Mouse (Mus musculus) liver, embryonic 16.5 days (tissue): ENCODE measurements around the gene 4933428G20Rik. TPM values are rescaled to one million over a fixed set of nuclear protein-coding genes. Genes with fewer than 3 reads are reported as not detected.

Experiments
- ATAC-seq: fragments of 200-750 bp; cut with Nextera tagmentation; 2 replicates; pipeline ENCODE4 v1.8.0; 2017; ENCODE audit warnings: low read depth, mild to moderate bottlenecking, moderate number of reproducible peaks, moderate library complexity
- H3K27ac ChIP-seq: fragments of 300-500 bp; sonication (generic); 2 replicates; pipeline ENCODE4 v1.5.1; 2014; ENCODE audit warnings: mild to moderate bottlenecking, low read length
- H3K27me3 ChIP-seq: fragments of 300-500 bp; sonication (generic); 2 replicates; pipeline ENCODE4 v1.6.1; 2014; ENCODE audit warnings: low read depth, low read length, mixed read lengths; ENCODE audit not compliant: control insufficient read depth, insufficient read depth
- H3K36me3 ChIP-seq: fragments of 300-500 bp; sonication (generic); 2 replicates; pipeline ENCODE4 v1.6.1; 2014; ENCODE audit warnings: mild to moderate bottlenecking; ENCODE audit not compliant: control insufficient read depth, insufficient read depth
- H3K4me1 ChIP-seq: fragments of 300-500 bp; sonication (generic); 2 replicates; pipeline ENCODE4 v1.6.1; 2014; ENCODE audit warnings: low read depth, low read length, mixed read lengths; ENCODE audit not compliant: control insufficient read depth
- H3K4me2 ChIP-seq: fragments of 300-500 bp; sonication (generic); 2 replicates; pipeline ENCODE4 v1.6.1; 2014; ENCODE audit warnings: low read depth, low read length, mixed read lengths
- H3K4me3 ChIP-seq: fragments of 300-500 bp; sonication (generic); 2 replicates; pipeline ENCODE4 v1.5.1; 2014; ENCODE audit warnings: low read depth, mild to moderate bottlenecking, low read length
- H3K9ac ChIP-seq: fragments of 300-500 bp; sonication (generic); 2 replicates; pipeline ENCODE4 v1.6.1; 2014; ENCODE audit warnings: low read depth, low read length
- H3K9me3 ChIP-seq: fragments of 300-500 bp; sonication (generic); replicated peaks from 2 replicates; pipeline ENCODE4 v1.6.1; 2016; ENCODE audit warnings: low read length; ENCODE audit not compliant: control insufficient read depth
- WGBS: fragments of 180-500 bp; shearing (Covaris S2); extraction: QIAGEN DNeasy Blood & Tissue Kit; methylation state at CpG from one replicate; pipeline ENCODE4 v1.1.7; 2014; ENCODE audit not compliant: insufficient replicate concordance; 5-methylcytosine and 5-hydroxymethylcytosine counted together
- polyA plus RNA-seq: library from polyadenylated mRNA; unstranded; fragments of >200 nt; fragmentation: Nextera tagmentation; extraction: Ambion mirVana; gene quantifications from 2 replicates; pipeline ENCODE4 v1.2.1, GENCODE M21; 2015

The 4933428G20Rik gene
- polyA plus RNA-seq, 1 experiment from 2014 or later = 0.59 TPM

DNA sequence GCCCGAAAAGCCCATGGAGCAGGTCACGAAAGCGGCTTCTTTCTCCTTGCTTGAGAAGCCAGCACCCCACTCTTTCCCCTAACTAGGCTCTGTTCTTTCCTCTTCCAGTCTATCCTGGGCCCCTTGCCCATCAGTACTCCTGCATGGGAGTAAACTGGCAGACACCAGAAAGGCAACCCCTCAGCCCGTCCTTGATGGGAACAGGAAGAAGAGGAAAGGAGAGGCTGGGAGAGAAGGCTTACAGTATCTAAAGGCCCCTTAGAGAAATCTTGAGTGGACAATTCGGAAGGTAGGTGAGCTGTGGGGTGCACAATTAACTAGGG, 35.1 kb upstream of the 4933428G20Rik start:
- Histone ChIP-seq H3K27ac (no peak overlapping the region), H3K36me3 (no peaks in the 10 kb centered on the region), H3K27me3 (peaks cover 74% of the 10 kb centered on the region), H3K4me2 (no peak overlapping the region), H3K4me1 (peaks cover 13% of the 10 kb centered on the region; the same call in 1 of the 2 replicates), H3K9me3 (no peaks in the 10 kb centered on the region), H3K4me3 (no peak overlapping the region), H3K9ac (no peak overlapping the region)
- no peak for ATAC-seq
- WGBS = 17% methylated on average over 5 of the region's 5 CpGs

DNA sequence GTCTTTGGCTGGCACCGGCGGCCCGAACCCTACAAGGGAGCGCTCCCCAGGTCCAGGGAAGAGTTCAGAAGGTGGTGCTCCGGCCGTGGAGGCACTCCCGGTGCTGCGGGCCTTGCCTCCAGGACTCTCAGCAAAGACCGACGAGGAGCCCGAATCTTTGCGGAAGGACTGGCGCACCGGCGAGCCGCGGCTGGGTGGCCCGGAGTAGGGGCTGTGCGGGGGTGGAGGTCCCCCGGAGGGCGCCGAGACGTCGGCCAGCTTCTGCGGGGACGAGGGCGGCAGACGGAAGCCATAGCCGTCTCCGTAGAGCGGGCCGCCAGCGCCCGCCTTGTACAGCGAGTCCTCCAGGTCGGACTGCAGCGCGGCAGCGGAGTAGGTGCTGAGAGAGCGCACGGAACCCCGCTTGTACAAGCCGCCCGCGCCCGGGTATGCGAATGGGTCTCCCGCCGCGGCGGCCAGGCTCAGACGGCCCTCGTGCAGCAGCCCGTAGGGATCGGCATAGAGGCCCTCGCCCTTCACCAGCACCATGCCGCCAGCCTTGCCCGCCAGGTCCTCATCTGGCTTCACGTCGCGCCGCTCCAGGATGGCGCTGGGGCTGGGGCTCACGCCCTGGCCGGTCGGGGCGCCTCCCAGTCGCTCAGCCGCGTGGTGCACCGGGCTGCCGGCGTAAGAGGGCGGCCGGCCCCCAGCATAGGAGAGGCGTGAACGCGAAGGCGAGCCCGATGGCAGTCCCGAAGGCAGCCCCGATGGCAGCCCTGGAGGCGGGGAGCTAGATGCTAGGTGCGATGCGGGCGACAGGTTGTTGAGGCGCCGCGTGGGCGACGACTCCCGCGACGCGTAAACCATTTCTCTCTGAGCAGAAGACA, 34.5 kb upstream of the 4933428G20Rik start:
- Histone ChIP-seq H3K4me2 (0 out of 2 replicates have a peak overlapping the region, but pooled peaks have one; percentile 3), H3K36me3 (no peaks in the 10 kb centered on the region), H3K9ac (no peak overlapping the region), H3K4me1 (peaks cover 13% of the 10 kb centered on the region; the same call in 1 of the 2 replicates), H3K4me3 (peak overlapping the region; percentile 15; the same call in 1 of the 2 replicates), H3K9me3 (no peaks in the 10 kb centered on the region), H3K27me3 (peaks cover 74% of the 10 kb centered on the region), H3K27ac (no peak overlapping the region)
- ATAC-seq = no peak
- WGBS = 1% methylated on average over 87 of the region's 95 CpGs

GRCm38 (mm10) chr11:97533653-97534052, 33.5 kb upstream of the 4933428G20Rik start:
- WGBS = 21% methylated on average over 7 of the region's 7 CpGs

GRCm38 (mm10) chr11:97532950-97533582, 32.9 kb upstream of the 4933428G20Rik start:
- Histone ChIP-seq H3K36me3 (no peaks in the 10 kb centered on the region), H3K4me1 (peaks cover 13% of the 10 kb centered on the region; the same call in 1 of the 2 replicates), H3K9me3 (no peaks in the 10 kb centered on the region), H3K4me2 (peak overlapping the region; percentile 28), H3K9ac (no peak overlapping the region), H3K27me3 (peaks cover 68% of the 10 kb centered on the region), H3K4me3 (peak overlapping the region; percentile 18; the same call in 1 of the 2 replicates), H3K27ac (no peak overlapping the region)
- no peak for ATAC-seq
- WGBS = 2% methylated on average over 20 of the region's 20 CpGs

More at GRCm38 (mm10) chr11:97533653-97534052, 33.5 kb upstream of the 4933428G20Rik start:
- H3K4me3 ChIP-seq = no peak overlapping the region
- H3K27ac ChIP-seq = no peak overlapping the region
- H3K27me3 ChIP-seq = peaks cover 70% of the 10 kb centered on the region
- peaks cover 13% of the 10 kb centered on the region; the same call in 1 of the 2 replicates for H3K4me1 ChIP-seq
- no peaks in the 10 kb centered on the region for H3K9me3 ChIP-seq
- no peak overlapping the region for H3K4me2 ChIP-seq
- H3K36me3 ChIP-seq = no peaks in the 10 kb centered on the region
- H3K9ac ChIP-seq = no peak overlapping the region
- ATAC-seq = no peak

DNA sequence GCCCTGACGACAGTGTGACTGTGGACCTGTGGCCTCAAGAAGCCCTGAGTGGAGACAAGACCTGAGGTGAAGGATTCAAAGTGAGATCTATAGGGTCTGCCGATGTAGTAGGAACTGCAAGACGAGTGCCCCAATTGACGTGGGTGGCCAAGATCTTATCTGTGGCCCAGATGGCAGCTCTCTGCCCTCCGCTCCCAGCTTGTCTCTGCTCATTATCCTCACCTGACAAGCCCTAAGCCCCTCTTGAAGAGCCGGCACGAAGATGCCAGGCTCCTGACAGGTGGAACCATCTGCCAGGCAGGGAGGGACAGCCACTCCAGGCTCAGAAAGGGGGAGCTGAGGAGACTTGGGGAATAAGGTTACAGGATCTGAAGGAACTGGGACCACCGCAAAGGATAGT, 32.2 kb upstream of the 4933428G20Rik start:
- Histone ChIP-seq H3K9ac (no peak overlapping the region), H3K4me2 (peak overlapping the region; percentile 92), H3K27me3 (peaks cover 61% of the 10 kb centered on the region), H3K4me3 (no peak overlapping the region), H3K36me3 (no peaks in the 10 kb centered on the region), H3K9me3 (no peaks in the 10 kb centered on the region), H3K4me1 (peaks cover 13% of the 10 kb centered on the region; the same call in 1 of the 2 replicates), H3K27ac (no peak overlapping the region)
- 0 out of 2 replicates have a peak, but pooled peaks have one; percentile 7 for ATAC-seq
- 8% methylated on average over 8 of the region's 8 CpGs for WGBS

GRCm38 (mm10) chr11:97531381-97532260, 31.5 kb upstream of the 4933428G20Rik start:
- no peaks in the 10 kb centered on the region for H3K36me3 ChIP-seq
- no peak overlapping the region for H3K27ac ChIP-seq
- H3K27me3 ChIP-seq = peaks cover 53% of the 10 kb centered on the region
- H3K4me1 ChIP-seq = peaks cover 13% of the 10 kb centered on the region; the same call in 1 of the 2 replicates
- 6% methylated on average over 46 of the region's 46 CpGs for WGBS
- peak overlapping the region; percentile 62 for H3K4me3 ChIP-seq
- ATAC-seq = peak; percentile 51
- H3K9me3 ChIP-seq = no peaks in the 10 kb centered on the region
- peak overlapping the region; percentile 92 for H3K4me2 ChIP-seq
- H3K9ac ChIP-seq = 0 out of 2 replicates have a peak overlapping the region, but pooled peaks have one; percentile 24

DNA sequence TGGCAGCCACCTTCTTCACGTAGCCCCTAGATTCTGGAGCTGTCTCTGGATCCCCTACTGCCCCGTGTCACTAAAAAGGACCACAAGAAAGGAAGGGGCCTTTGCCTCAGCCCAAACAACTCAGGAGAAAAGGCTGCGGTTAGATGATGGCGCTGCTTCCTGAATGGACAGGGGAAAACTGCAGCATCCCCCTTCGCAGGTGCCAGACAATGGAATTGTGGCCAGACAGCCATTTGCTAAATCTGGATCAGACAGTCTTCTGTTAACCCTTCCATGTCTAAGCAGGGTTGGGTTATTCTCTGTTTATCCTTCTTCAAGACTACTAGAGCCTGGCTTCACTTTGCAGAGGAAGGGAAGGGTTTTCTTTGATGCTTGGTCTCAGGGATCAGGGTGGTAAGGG, 30.8 kb upstream of the 4933428G20Rik start:
- Histone ChIP-seq H3K9ac (no peak overlapping the region), H3K27me3 (peaks cover 47% of the 10 kb centered on the region), H3K4me2 (no peak overlapping the region), H3K4me3 (no peak overlapping the region), H3K27ac (no peak overlapping the region), H3K36me3 (no peaks in the 10 kb centered on the region), H3K9me3 (no peaks in the 10 kb centered on the region), H3K4me1 (peaks cover 13% of the 10 kb centered on the region; the same call in 1 of the 2 replicates)
- WGBS = 33% methylated on average over 5 of the region's 5 CpGs
- ATAC-seq = no peak

DNA sequence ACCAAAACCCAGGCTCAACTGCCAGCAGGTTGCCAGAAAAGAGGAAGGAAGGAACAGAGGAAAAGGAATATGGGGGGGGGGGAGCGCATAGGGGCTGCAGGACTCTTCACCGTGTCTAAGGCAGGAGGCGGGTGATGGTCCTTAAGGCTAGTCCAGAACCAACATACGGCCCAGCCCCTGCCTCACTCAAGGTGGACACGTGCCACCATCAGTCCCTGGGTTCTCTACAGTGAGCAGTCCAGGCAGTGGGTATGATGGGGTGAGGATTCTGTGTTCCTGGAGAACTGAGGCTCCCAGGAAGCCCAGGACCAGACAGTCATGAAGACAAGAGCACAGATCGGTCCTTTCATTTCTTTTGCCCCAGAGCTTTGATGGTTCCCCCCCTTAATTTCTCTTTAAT, 29.9 kb upstream of the 4933428G20Rik start:
- no peak overlapping the region for H3K9ac ChIP-seq
- no peaks in the 10 kb centered on the region for H3K36me3 ChIP-seq
- H3K4me2 ChIP-seq = no peak overlapping the region
- peaks cover 38% of the 10 kb centered on the region for H3K27me3 ChIP-seq
- ATAC-seq = no peak
- H3K4me1 ChIP-seq = peaks cover 13% of the 10 kb centered on the region; the same call in 1 of the 2 replicates
- no peak overlapping the region for H3K27ac ChIP-seq
- H3K4me3 ChIP-seq = no peak overlapping the region
- H3K9me3 ChIP-seq = no peaks in the 10 kb centered on the region
- 52% methylated on average over 6 of the region's 6 CpGs for WGBS
